Mouse (Mus musculus): ENCODE results near the gene Cep70.

Gene Cep70

GRCm38 (mm10) chr9:99320006-99320405 is 76.8 kb downstream of the Cep70 start:
- DNase-seq (ENCODE audit: low spot score): no peak

- no peak for DNase-seq (ENCODE audit: low spot score)
Measured at GRCm38 (mm10) chr9:99325208-99325929, 82.2 kb downstream of the Cep70 start.

DNA sequence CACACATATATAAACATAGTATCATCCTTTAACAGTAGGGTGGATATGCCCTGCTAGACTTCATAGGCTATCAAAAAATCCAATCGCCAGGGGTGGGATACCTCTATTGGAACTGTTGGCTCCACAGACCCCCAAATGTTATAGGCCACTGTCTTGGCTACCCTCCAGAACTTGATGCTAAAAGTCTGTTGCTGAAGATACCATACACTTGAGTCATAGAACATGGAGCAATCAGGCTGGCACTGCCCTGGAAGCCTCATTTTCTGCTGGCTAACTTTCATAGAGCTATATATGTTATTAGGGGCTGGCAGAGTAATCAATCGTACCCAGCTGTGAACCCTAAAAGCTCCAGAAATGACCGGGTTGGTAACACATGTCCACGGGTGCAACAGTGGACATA is 82.8 kb downstream of the Cep70 start:
- DNase-seq (ENCODE audit: low spot score): no peak

- no peak for DNase-seq (ENCODE audit: low spot score)
Measured at GRCm38 (mm10) chr9:99326881-99327280, 83.7 kb downstream of the Cep70 start.

- no peak for DNase-seq (ENCODE audit: low spot score)
Measured at GRCm38 (mm10) chr9:99336538-99336937, 93.4 kb downstream of the Cep70 start.

DNA sequence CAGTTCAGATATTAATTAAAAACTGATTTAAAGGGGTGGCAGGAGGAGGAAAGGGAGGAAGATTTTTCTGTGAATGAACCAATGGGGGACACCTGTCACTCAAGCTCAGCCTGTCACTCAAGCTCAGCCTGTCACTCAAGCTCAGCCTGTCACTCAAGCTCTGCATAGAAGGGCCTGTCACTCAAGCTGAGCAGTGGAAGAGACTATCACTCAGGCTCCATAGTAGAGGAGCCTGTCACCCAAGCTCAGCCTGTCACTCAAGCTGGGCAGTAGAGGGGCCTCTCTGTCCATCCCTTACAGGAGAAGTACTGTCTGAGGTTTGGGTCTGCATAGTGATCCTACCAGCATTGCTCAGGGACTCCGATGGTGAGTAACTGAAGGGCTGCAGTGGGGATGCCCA is 95.1 kb downstream of the Cep70 start:
- DNase-seq (ENCODE audit: low spot score): no peak

- no peak for DNase-seq (ENCODE audit: low spot score)
Measured at GRCm38 (mm10) chr9:99339182-99339581, 96.0 kb downstream of the Cep70 start.

- DNase-seq (ENCODE audit: low spot score): no peak
Measured at GRCm38 (mm10) chr9:99340126-99340525, 97.0 kb downstream of the Cep70 start.

DNA sequence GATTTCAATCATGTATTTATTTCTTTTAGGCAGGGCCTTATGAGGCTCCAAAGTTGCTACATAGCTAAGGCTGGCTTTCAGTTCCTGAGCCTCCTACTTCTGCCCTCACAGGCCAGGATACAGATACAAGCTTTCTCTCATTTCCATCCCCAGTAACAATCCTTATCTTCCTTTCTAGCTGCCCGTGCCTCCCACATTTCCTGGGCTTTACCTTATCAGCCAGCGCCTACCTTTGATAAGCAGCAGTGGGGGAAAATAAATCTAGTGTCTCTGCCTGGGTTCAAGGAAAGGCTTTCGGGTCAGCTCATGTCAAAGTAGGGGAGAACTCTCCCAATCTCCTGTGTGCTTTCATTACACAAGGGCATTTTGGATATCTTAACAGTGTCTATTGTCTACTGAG is 98.4 kb downstream of the Cep70 start:
- DNase-seq (ENCODE audit: low spot score): no peak

DNA sequence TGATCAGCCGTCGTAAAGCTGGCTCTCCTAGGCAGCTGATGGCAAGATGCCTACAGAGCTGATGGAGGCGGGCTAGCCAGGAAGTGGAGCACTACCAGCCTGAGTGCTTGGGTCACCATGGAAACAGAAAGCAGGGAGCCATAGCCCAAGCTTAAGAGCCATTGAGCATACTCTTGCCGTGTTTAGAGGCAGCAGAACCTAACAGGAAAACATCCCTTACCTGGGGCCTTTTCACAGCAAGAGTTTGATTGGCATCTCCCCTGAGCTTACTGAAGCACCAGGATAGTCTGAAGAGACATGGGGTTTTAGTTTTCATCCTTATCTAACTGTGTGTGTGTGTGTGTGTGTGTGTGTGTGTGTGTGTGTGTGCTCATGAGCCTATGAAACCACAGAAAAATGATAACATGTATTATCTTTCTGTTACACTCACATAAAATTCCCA is 102.2 kb downstream of the Cep70 start:
- DNase-seq (ENCODE audit: low spot score): no peak
